Mouse (Mus musculus): ENCODE measurements around the gene Tmem132a.

Tmem132a gene

DNA sequence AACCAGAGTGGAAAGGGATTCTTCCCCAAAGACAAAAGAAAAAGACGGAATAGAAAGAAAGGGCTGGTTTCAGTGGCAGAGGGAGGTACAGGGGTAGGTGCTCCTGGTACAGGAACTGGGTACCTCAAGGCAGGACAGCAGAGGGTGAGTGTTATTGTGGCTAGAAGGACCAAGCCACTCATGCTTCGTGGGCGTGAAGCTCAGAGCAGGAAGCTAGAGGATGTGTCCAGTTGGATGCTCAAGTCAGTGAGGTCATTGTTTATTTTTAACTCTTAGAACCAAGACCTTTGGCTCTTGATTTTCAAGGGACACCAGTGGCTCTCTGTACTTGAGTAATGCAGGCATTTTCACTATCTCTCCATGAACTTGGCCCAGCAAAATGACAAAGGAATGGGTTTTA, 37.7 kb downstream of the Tmem132a start:
- no peak for DNase-seq (ENCODE audit: low read depth in 2 of 2, low spot score in 2 of 2)

GRCm38 (mm10) chr19:10831424-10831823, 38.3 kb downstream of the Tmem132a start:
- peak; percentile 70 to 81 for DNase-seq (ENCODE audit: low read depth in 2 of 2, low spot score in 2 of 2)

- DNase-seq (ENCODE audit: low read depth in 2 of 2, low spot score in 2 of 2): peak; percentile 42 to 49
Measured at GRCm38 (mm10) chr19:10829436-10830175, 40.1 kb downstream of the Tmem132a start, which contains the start of gene Cd6. TSS of gene Cd6 (minus strand) at chr19:10830058.

DNA sequence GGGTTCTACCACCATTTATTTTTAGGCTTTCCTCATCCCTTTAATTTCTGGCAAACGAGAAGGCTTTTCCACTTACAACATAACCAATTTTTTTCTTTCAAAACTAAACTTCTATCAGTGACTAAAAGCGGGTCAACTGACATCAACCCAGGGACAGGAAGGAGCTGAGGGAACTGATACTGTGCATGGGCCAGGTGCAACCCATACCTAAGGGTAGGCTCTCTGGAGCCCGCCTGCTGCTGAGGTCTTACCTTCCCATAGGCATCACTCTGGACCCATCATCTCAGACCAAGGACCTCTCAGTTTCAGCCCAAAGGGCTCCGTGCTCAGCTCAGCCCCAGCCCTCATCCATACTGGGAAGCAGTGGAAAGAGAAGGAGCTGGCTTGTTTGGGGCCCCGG, 41.4 kb downstream of the Tmem132a start:
- DNase-seq (ENCODE audit: low read depth in 2 of 2, low spot score in 2 of 2): no peak

GRCm38 (mm10) chr19:10824061-10824460, 45.7 kb downstream of the Tmem132a start:
- no peak for DNase-seq (ENCODE audit: low read depth in 2 of 2, low spot score in 2 of 2)

- no peak for DNase-seq (ENCODE audit: low read depth in 2 of 2, low spot score in 2 of 2)
Measured at GRCm38 (mm10) chr19:10822534-10822933, 47.2 kb downstream of the Tmem132a start.

- no peak for DNase-seq (ENCODE audit: low read depth in 2 of 2, low spot score in 2 of 2)
Measured at GRCm38 (mm10) chr19:10821319-10821718, 48.4 kb downstream of the Tmem132a start.

GRCm38 (mm10) chr19:10818217-10818946, 51.4 kb downstream of the Tmem132a start:
- DNase-seq (ENCODE audit: low read depth in 2 of 2, low spot score in 2 of 2): no peak

GRCm38 (mm10) chr19:10816462-10816861, 53.3 kb downstream of the Tmem132a start:
- no peak for DNase-seq (ENCODE audit: low read depth in 2 of 2, low spot score in 2 of 2)

DNA sequence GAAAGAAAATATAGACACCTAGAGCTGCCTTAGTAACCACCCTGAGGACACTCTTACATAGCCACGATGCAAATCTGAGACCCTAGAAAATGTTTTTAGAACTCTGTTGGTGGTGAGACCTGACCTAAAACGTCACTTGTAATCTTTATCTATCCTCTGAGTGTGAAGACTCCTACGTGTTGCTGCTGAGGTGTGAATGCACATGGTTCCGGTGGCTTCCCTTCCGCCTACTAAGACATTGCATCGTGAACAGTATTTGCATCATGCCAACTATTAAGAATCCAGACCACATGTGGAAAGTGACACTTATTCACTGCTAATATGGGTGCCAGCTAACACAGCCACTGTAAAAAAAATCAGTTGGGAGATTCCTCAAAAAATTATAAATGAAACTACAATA, 53.9 kb downstream of the Tmem132a start:
- DNase-seq (ENCODE audit: low read depth in 2 of 2, low spot score in 2 of 2): no peak

- DNase-seq (ENCODE audit: low read depth in 2 of 2, low spot score in 2 of 2): no peak
Measured at GRCm38 (mm10) chr19:10813905-10814304, 55.8 kb downstream of the Tmem132a start.

DNA sequence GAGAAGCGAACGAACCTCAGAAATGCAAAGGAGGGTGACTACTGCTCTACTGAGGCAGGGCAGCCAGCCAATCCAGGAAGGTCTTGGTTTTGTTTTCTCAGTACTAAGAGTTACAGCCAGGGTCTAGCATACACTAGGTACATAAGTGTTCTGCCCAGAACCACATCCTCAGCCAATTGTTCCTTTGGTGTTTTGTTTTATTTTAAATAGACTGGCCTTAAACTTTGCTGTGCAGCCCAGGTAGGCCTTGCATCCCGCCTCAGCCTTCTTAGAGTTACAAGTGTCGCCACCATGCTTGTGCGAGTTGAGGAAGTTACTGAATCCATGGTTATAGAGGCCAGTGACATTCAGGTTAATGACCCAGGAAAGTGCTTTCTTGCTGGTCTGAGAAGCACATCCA, 56.7 kb downstream of the Tmem132a start:
- DNase-seq (ENCODE audit: low read depth in 2 of 2, low spot score in 2 of 2): no peak

DNA sequence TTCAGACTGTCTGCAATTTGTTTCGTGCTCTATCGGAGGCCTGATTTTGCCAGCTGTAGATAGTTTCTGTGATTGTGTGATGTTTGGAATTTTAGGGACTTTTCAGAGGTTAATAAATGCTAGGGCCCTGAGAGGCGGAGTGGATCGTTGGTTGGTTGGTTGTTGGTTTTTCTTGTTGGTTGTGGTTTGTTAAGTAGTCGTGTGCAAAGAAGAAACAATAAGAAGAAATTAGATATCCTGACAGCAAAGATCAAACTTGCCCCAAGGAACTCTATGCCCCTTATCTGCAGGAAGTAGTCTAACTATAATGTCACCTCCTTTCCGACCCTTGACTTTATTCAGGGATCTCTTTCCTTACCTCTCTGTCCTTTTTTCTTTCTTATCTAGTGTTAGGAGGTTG, 58.3 kb downstream of the Tmem132a start:
- DNase-seq (ENCODE audit: low read depth in 2 of 2, low spot score in 2 of 2): no peak

GRCm38 (mm10) chr19:10810176-10810492, 59.6 kb downstream of the Tmem132a start:
- DNase-seq (ENCODE audit: low read depth in 2 of 2, low spot score in 2 of 2): no peak

DNA sequence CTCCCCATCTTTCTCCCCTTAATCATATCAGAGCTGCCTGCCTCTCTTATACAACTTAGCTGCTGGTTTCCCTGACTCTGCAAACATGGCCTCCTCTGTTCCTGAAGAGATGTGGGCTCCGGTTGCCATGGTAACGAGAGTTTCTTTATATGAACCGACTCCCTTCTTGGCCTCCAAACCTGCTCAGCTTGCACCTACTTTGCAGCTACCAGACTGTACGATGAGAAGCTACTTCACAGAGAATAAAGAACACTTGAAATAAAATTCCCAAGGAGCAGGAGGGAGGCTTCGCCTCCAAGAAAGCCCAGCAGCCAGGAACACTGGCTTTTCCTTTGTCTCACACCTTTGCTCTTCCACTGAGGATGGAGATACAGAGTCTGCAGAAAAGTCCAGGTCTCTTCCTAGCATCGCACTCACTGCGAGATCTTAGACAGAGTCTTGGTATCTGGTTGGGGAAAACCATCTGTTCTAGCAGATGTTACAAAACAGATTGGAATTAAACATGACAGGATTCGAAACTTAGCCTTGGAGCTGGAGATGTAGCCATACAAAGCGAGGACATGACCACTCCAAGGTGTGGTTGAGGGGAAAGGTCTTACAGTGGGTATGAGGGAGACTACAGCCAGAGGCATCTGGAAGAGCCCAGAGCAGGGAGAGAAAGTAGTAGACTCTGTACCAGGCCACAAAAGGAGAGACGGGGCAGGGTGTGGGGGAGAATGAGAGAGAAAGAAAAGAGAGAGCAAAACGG, 60.1 kb downstream of the Tmem132a start:
- DNase-seq (ENCODE audit: low read depth in 2 of 2, low spot score in 2 of 2): no peak

DNA sequence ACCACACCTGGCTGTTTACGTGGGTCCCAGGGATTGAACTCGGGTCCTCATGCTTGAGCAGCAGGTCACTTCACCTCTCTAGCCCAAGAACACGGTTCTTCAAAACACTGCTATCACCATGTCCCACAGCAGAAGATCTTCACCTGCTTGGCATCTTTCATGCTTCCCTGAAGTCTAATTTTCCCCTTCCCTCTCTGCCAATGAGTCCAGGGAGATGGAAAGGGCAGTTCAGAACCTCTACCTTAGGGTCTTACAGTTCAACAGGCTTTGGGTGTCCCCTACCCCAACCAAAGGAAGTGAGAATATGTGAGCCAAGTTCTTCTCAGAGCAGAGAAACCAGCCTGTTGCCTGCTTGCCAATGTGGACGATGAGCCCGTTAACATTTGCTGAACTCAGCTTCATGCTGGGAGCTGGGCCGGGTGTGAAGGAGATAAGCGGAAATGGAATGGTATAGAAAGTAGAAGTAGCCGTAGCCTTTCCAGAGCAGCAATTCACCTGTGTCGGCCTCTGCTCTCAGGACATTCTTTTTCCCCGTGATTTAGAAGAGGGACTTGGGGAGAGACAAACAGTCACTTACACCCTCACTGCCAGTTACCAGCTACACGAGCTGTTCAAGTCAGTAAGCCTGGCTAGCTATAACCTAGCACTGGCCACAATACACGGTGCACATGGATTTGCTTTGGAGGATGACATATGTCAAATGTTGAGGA, 61.1 kb downstream of the Tmem132a start:
- no peak for DNase-seq (ENCODE audit: low read depth in 2 of 2, low spot score in 2 of 2)
